Mouse (Mus musculus): ENCODE results near the gene Ear14.
"Not testable (repeated sequence)": the region's sequence is repeated elsewhere in the genome, so short reads cannot be mapped to it uniquely, and the experiment has no call there.

Ear14 gene

DNA sequence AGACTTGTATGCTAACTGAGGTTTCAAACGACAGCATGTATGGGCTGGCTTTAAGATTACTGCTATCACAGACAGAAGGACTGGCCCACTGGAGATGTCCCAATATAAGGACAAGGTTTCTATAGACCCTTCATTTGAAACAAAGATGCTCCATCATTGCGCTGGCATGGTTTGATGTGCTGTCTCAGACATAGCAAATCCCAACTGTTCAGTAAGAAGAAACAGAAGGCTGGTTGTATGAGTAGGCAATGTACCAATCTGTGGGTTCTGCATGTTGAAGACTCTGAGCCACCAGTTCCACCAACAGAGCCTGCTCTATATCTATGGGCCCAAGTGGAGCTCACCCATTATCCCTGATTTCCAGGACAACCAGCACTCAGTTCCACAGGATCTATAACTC, at the start of gene Ear14:
TSS of gene Ear14 (plus strand) at position 277 of the 400 bp plus-strand sequence.
- DNase-seq (ENCODE audit: low spot score) = no peak

DNA sequence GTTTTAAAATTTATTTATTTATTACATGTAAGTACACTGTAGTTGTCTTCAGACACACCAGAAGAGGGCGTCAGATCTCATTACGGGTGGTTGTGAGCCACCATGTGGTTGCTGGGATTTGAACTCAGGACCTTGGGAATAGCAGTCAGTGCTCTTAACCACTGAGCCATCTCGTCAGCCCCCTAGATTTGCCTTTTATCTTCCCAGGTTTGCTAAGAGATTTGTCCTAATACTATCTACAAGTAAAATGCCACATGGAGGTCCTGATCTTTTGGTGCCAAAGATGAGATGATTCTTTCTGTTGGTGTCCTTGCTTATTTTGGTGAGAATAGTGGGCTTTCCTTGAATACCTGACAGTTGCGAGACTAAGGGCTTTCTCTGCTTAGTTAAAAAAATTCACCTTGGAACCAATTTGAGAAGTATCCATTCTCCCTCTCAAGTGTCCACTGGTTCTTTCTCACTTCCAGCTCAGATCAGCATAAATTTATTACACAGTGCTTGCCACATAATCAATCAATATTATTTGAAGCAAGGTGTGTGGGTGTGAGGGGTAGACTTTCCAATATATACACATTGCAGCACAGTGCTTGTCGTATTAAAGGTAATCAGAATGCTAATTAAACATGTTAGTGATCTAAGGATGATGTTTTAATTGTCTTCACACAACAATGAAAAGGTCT, 47.0 kb upstream of the Ear14 start:
- no peak for DNase-seq (ENCODE audit: low spot score)

DNA sequence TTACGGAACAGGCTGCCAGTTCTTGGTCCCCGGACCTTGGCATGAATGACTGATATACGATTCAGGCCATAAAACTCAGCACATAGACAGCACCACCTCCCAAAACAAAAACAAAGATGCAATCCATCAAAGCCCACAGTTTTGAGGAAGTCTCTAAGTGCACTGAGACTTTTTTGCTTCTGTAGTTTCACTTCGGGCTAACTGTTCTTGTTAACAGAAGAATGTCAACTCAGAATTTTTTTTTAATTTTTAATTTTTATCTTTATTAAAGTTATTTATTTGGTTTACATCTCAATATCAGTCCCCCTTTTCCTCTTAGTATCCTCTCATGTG, 46.5 kb upstream of the Ear14 start:
- DNase-seq (ENCODE audit: low spot score) = no peak

DNA sequence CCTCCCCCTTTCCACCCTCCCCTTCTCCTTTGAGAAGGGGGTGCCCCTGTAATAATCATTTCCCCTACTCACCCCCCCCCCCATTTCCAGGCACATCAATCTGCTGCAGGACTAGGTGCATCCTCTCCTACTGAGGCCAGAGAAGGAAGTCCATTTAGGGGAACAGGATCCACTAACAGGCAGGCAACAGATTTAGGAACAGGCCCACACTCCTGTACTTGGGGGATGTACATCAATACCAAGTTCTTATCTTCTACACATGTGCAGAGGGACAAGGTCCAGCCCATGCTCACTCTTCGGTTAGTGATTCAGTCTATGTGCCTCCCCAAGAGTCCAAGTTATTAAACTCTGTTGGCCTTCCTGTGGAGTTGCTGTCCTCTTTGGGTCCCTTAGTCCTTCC, 46.1 kb upstream of the Ear14 start:
- DNase-seq (ENCODE audit: low spot score) = no peak

DNA sequence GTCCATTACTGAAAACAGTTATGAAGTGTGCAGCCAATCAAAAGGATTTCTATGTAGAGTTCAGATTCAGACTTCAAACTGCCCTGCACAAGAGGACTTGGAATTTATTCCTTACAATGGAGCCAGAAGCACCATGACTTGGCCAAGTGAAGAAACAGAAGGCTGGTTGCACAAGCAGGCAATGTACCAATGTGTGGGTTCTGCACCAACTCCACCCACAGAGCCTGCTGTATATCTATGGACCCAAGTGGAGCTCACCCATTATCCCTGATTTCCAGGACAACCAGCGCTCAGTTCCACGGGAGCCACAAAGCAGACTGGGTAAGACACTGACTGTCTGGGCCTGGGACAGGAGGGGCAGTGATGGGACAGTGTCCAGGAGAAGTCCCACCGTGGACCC, 41.2 kb upstream of the Ear14 start, which contains the start of gene Rnase2b:
TSS of gene Rnase2b (plus strand) at position 285 of the 400 bp plus-strand sequence.
- peak; percentile 56 for DNase-seq (ENCODE audit: low spot score)

DNA sequence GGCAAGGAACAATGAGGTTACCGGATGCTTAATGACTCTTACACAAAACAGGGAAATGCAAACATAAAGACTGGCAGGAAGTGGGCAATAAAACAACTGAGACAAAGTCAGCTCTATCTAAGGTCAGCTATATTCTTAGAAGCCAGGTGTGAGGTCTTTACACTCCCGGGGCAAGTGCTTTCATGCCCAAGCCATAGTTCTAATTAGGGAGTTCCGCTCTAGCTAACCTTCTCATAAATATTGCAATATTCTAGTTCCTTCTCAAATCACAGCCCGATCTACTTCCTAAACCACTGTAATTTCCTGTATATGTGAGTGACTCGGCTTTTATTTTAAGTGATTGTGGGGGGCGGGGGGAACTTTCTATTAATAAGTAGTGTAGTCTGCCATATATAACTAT, 39.9 kb upstream of the Ear14 start:
- DNase-seq (ENCODE audit: low spot score) = not testable (repeated sequence)

DNA sequence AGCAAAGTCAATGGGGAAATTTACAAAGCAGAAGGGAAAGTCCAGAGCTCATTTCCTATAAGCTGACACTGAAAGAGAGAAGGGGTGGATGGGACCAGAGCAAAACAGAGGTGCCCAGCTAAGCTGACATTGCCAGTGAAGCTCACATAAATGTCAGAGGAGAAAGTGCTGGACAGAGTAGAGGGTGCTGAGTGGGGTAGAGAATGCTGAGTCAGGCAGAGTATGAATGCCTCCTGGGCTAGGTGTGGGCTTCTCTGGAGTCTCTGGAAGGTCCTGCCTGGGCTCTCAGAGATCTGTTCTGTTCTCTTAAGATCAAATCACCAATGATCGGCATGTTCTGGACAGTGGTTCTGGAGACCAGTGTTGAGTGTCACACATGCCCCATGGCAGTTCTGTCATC, 37.8 kb upstream of the Ear14 start:
- DNase-seq (ENCODE audit: low spot score) = no peak

DNA sequence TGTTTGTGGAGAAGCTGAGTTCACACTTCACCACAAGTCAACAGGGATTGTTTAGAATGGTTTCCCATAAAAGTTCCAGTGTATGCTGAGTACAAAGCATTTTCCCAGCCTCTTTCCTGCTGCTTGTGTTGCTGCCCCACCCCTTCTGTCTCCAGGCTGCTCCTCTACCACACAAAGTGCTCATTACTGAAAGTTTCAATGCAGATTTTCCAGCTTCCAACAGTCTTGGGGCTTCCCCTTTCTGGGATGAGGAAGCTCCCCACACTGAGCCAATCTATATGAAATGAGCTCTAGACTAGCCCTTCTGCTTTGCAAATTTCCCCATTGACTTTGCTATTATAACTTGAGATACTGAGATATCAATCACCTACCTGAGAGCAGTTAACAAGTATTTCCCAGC, 37.1 kb upstream of the Ear14 start:
- DNase-seq (ENCODE audit: low spot score) = no peak

DNA sequence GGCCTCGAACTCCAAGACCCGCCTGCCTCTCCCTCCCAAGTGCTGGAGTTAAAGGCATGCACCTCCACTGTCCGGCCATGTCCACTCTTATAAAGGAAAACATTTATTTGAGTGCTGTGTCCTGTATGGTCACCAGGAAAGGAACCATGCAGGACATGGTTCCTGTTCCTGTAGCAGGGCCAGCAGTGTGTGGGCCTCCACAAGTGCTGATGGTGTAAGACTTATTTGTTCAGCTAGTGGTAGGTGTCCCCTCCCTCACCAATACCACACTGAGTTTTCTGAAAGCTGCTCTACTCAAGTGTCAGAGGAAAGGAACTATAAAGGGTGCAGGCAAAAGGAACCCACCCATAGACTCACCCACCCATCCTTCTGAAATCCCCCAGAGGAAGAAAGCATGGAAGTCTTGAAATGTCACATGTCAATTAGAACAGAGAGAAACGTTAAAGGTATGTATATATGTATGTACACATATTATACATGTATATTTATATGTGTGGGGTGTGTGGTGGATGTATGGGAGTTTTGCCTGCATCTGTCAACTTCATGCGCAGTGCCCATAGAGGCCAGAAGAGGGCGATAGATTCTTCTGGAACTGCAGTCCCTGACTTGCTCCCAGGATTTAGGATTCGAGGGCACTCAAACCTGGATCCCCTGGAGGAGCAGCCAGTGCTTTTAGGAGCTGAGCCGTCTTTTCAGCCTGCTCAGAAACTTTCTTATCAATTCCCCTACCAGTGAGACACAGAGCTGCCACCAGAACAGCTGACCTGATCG, 30.9 kb upstream of the Ear14 start:
- DNase-seq (ENCODE audit: low spot score) = peak; percentile 45

DNA sequence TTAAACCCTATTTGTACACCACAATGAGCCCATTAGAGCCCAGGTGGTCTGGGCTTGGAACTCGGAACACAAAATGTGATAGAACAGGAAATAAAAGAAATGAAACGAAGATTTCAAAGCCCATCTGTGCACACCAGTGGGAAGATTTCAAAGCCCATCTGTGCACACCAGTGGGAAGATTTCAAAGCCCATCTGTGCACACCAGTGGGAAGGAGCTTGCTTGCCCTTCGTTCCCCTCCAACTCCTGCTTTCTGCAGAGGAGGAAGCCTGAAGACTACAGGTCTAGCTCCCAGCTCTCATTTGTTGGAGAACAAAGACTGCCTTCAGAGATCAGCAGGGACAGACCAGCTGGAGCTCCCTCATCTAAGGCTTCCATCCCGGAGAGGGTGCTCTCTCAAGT, 30.2 kb upstream of the Ear14 start:
- DNase-seq (ENCODE audit: low spot score) = not testable (repeated sequence)

DNA sequence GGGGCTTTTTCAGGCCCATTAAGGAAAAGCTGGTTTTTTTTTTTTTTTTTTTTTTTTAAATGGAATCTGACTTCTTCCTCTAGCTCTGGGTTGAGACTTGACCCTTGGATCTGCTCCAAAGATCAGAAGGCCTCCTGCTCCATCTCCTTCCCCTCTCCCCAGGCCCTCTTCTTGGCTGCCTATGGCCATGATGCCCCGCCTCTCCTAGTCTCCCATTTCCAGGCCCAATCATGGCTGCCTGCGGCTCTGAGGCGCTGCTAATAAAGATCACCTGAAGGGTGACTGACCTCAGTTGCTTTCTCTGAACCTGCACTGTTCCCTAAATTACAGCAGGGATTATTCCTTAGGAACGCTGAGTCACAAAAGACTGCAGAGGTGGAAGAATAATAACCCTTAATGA, 29.3 kb upstream of the Ear14 start:
- no peak for DNase-seq (ENCODE audit: low spot score)

DNA sequence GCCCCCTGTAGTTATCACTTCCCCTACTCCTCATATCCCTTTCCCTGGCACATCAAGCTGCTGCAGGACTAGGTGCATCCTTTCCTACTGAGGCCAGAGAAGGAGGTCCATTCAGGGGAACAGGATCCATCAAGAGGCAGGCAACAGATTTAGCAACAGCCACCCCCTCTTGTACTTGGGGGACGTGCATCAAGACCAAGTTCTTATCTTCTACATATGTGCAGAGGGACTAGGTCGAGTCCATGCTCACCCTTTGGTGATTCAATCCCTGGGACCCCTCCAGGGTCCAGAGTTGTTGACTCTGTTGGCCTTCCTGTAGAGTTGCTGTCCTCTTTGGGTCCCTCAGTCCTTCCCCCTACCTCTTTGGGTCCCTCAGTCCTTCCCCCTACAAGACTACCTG, 22.1 kb upstream of the Ear14 start:
- DNase-seq (ENCODE audit: low spot score) = not testable (repeated sequence)

DNA sequence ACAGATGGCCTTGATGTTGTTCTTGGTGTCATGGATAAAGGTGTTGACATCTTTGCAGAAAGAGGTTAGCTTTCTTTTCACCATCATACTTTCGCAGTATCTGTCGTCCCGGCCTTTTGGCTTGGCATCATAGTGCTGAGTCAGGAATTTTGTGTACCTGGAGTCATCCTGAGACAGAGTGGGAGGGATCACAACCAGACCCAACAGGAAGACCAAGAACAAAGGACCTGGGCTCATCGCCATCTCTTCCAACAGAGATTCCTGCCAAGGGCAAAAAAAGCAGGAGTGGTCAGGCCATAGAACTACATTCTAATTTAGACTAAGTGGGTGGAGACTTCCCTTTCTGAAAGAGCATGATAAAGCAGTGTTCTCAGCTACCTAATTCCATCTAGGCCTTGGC, 7.5 kb upstream of the Ear14 start:
- no peak for DNase-seq (ENCODE audit: low spot score)

DNA sequence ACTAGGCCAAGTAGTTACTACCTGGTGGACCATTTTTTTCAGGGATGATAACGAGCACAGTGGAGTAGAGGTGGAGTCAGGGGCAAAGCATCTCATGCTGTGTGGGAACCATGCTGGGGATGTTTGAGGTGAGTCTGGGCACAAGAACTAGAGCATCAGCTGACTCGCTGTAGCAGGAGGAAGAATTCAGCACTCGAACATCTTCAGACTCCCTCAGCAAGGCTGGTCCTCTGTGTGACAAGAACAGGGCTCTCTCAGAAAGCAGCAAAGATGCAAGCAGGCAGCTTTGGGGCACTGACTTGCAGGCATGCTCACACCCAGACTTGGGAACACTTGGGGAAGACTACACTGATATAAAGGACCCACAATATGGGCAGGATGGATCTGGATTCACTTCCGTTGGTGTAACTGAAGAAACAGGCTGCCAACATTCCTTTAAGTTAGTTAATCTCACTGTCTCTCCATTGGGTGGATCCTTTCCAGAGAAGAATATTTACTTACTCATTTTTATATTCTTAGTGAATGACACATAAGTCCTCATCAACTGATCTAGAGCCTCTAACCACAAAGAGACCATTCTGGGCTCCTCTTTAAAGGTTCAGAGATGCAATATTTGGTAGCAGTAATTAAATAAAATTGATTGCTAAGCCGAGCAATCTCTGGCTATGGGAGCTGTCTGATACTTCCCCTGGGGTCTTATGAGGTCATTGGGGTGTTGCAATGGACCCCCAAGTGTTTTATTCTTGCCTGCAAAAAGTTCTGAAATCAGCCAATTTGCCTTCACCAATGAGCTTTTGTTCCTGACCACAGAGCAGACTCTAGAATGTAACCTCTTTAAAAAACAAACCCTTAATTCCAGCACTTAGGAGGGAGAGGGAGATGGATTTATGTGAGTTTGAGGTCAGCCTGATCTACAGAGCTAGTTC, 3.8 kb upstream of the Ear14 start, which contains the start of gene Ang2:
TSS of gene Ang2 (minus strand) at position 51 of the 926 bp plus-strand sequence.
- DNase-seq (ENCODE audit: low spot score) = no peak

DNA sequence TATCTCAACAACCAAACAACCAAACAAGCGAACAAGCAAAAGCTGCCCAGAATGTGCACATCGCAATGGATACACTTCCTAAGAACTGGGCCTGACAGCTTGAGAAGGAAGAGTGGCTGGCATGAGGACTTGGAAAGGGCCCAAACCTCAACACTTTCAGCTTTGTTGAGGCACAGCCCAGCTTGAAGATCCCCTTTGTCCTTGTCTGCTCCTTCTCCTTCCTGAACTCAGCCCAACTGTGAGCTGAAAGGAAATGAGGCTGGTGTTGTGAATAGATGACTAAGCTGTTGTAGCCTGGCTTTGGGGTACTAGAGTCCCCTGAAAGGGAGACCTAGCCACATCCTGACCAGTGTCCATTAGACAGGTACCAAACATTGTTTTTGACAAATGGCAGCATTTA, 3.1 kb upstream of the Ear14 start:
- DNase-seq (ENCODE audit: low spot score) = peak; percentile 48

DNA sequence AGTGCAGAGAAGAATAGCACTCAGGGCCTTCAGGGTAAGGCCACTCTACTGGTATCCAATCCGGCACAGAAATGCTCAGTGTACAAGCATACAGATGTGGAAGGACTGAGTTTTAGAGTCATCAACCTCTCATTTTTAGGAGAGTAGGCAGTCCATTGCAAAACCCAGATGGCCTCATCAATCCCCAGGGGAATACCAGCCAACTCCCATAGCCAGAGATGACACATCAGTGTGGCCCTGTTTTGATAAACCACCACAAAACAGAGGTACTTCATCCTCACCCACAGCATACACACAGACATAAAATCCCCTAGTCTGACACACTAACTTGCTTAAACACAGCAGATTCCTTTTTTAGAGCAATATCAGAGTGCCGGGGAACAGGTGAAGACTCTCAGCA, 2.7 kb upstream of the Ear14 start:
- DNase-seq (ENCODE audit: low spot score) = peak; percentile 14

DNA sequence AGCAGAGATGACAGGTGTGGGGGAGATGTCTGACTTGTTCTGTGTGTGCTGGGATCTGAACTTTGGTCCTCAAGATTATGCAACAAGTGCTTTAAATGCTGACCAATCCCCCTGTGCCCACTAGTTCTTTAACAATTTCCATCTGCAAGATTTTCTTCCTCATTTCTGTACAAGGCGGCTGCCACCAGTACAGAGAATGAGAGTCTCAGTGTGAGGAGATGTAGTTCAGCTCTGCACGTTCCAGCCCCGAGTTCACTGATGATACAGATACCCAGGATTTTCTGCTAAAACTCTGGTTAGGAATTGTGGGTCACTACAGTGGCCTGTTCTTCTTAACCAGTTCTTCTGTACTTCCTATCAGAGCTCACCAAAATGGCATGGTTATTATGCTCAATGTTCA, 16.9 kb downstream of the Ear14 start:
- DNase-seq (ENCODE audit: low spot score) = not testable (repeated sequence)

DNA sequence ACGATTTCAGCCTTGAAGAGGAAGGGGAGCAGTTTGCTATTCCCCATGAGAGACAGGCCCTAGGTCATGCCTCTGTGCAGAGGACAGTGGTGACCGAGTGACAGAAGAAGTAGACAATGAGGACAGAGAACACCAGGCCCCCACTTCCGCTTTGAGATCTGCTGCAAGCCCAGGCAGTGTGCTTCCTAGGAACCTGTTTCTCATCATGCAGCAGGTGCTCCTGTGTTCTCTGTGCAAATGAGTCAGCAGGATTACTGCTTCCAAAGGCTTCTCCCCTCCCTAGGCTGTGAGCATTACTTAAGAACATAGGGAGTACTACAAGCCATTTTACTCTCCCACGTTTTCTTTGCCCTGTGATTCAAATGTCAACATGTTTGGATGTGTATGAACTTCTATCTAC, 26.5 kb downstream of the Ear14 start:
- DNase-seq (ENCODE audit: low spot score) = not testable (repeated sequence)

DNA sequence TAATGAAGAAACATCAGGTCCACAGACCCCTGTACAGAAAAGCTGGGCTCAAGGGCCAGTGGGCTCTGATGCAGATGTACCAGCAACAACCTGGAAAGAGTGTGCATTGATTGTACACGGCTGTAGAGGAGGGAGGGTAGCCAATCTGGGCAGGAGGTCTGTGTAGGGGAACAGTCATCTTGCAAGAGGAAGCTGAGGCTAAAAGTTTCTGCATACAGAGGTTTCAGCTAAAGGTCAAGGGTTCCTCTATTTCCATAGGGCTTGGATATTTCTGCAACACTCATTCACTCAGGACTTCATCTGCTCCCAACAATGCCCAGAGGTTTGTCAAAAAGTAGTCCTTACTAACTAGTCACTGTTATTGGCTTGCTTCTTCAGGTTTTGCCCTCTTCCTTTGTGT, 34.3 kb downstream of the Ear14 start:
- DNase-seq (ENCODE audit: low spot score) = not testable (repeated sequence)

DNA sequence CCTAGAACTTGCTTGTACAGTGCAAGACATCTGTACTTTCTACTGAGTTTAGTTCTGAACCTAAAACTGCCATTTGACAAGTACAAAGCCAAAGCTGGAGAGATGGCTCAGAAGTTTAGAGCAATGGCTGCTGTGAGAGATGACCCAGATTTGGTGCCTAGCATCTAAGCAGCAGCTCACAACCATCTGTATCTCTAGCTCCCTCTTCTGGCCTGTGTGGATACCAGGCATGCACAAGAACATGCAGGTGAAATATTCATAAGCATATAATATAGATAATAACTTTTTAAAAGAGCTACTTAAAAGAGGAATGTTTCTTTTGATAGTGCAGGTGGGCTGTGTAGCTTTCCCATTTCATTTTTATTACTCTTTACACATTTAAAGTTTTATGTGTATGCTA, 37.7 kb downstream of the Ear14 start:
- peak; percentile 73 for DNase-seq (ENCODE audit: low spot score)

DNA sequence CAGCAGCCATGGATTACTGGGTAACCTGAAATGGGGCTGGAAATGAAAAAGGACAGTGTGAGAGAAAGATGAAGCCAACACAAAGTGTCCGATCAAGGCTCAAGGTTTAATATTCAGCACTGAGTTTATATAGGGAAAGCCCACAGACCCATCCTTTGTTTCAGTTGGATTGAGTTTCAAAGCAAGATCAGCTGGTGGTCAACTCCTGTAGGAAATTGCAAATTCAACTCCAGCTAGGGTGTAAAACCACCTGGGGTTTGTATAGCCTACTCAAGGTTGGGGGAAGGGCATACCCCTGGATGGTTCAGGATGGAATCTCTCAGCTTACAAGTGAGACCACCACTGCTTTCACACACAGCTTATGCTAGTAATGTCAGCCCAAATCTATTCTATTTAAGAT, 44.5 kb downstream of the Ear14 start:
- DNase-seq (ENCODE audit: low spot score) = no peak

DNA sequence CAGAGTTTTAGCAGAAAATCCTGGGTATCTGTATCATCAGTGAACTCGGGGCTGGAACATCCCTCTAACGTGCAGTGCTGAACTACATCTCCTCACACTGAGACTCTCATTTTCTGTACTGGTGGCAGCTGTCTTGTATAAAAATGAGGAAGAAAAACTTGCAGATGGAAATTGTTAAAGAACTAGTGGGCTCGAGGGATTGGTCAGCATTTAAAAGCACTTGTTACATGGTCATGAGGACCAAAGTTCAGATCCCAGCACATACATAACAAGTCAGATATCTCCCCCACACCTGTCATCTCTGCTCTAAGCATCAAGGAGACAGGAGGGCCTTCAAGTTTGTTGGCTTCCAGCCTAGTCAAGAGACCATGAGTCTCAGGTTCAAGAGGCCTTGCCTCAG, 47.2 kb downstream of the Ear14 start:
- no peak for DNase-seq (ENCODE audit: low spot score)

DNA sequence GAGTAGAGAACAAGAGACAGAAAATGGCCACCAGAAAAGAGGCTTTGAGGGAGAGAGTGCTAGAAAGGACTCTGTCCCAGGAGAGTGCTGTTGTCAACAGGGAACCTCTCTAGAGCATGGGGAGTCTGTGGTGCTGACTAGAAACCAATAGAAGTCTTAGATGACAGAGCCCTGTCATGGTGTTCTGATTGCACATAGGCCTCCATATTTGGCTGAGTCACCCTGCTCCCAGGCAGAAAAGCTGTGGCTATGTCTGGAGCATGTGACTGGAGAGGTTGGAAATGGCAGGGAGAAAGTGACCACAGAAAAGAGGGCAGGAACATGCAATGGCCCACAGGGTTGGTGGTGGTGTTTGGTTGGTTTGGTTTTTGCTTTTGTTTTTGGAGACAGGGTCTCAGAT, 49.0 kb downstream of the Ear14 start:
- not testable (repeated sequence) for DNase-seq (ENCODE audit: low spot score)
